Mouse (Mus musculus) ovary, postnatal 14 days (tissue): ENCODE results near the gene Eps8l1.
"Not testable (repeated sequence)": the region's sequence is repeated elsewhere in the genome, so short reads cannot be mapped to it uniquely, and the experiment has no call there.

ENCODE experiments used
- DNase-seq: peaks from one replicate; pipeline ENCODE4 v3.0.0; 2022; ENCODE audit warnings: low spot score

Eps8l1 gene

GRCm38 (mm10) chr7:4460576-4461434, at the start of gene Eps8l1:
Gene Eps8l1, plus strand, starts transcription at chr7:4460674.
- DNase-seq: no peak

- not testable (repeated sequence) for DNase-seq
Measured at GRCm38 (mm10) chr7:4412406-4412805, 48.1 kb upstream of the Eps8l1 start.

GRCm38 (mm10) chr7:4419681-4420080, 40.8 kb upstream of the Eps8l1 start:
- no peak for DNase-seq

DNA sequence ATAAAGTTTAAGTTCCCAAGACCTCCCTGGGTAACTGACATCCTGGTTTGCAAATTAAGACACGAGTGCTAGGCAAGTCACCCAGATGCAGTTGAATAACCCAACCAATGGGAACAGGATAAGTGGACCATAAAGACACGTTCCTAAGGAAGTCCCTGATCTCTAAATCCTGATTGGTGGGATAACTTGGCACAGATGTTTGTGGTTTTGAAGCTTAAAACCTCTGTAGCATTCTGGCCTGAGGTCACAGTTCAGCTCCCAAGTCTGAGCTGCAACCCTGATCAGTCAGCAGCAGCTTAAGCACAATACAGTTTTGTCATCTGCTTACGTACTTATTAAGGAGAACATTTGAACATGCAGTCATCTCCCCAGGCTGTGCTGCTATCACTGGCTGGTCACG, 40.2 kb upstream of the Eps8l1 start:
- DNase-seq: no peak

DNA sequence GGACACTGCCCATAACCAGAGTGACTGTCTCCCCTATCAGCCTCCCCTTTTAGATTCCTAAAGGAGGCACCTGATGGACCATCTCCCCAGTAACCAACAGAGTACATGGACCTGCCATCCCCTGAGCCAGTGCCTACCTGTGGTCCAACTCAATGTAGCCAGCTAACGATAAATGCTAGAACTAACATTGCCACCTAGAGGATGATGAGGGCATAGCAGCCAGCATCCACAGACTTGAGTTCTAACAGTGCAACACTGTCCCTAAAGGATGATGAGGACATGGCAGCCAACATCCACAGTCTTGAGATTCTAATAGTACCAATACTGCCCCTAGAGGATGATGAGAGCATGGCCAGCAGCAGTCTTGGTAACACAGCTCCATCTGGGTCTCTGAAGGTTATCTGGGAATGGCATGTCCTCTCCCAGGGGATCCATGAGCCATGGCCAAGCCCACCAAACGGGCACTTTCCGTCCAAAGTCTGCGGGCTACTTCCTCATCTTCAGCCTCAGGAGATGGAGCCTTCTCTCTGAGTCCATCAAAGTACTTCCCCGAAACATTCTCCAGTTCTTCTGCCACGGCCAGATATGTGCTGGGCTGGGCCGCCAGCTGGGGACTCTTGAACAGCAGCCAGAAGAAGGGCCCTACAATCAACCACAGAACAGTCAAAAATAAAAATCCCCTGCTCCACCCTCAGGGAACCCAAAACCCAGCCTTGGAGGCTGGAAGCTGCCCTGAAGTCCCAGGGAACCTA, 33.1 kb upstream of the Eps8l1 start:
- DNase-seq: peak; percentile 81

- DNase-seq: no peak
Measured at GRCm38 (mm10) chr7:4430246-4430844, 30.1 kb upstream of the Eps8l1 start.

DNA sequence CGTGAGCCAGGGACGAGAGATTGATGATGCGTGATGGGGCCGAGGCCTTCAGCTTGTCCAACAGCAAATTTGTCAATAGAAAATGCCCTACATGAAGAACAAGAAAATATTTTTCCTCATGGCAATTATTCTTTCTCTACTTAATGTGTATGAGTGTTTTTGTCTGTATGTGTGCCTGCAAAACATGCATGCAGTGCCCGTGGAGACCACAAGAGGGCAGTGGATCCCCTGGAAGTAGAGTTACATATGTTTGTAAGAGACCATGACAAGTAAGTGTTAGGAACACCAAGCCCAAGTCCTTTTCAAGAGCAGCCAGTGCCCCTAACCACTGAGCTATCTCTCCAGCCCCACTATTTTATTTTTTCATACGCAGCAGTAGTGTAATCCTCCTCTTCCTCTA, 28.9 kb upstream of the Eps8l1 start:
- peak; percentile 67 for DNase-seq

GRCm38 (mm10) chr7:4432026-4432425, 28.4 kb upstream of the Eps8l1 start:
- DNase-seq: no peak

GRCm38 (mm10) chr7:4437721-4438120, 22.8 kb upstream of the Eps8l1 start:
- DNase-seq: no peak

- no peak for DNase-seq
Measured at GRCm38 (mm10) chr7:4440549-4440948, 19.9 kb upstream of the Eps8l1 start.

GRCm38 (mm10) chr7:4445216-4445791, 15.2 kb upstream of the Eps8l1 start, which contains the start of gene Rdh13:
Gene Rdh13, minus strand, starts transcription at chr7:4445649.
- peak; percentile 65 for DNase-seq

- no peak for DNase-seq
Measured at GRCm38 (mm10) chr7:4447138-4447537, 13.3 kb upstream of the Eps8l1 start.

DNA sequence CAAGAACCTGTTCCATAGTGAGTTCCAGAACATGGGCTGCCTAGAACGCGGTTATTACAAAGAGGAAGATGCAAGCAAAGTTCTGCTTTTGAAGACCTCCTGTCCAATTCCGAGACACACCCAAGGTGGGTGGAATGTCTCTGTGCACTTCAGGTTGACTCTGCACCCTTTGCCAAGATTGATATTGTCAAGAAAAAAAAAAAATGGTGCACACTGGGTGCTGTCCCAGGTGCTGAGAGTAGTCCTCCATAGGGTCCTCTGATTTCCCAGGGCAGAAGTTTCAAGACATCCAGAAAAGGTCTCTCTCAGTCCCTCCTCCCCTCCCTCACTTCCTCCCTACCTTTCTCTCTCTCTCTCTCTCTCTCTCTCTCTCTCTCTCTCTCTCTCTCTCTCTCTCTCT, 12.0 kb upstream of the Eps8l1 start:
- DNase-seq: no peak

GRCm38 (mm10) chr7:4449211-4449610, 11.3 kb upstream of the Eps8l1 start:
- DNase-seq: no peak

DNA sequence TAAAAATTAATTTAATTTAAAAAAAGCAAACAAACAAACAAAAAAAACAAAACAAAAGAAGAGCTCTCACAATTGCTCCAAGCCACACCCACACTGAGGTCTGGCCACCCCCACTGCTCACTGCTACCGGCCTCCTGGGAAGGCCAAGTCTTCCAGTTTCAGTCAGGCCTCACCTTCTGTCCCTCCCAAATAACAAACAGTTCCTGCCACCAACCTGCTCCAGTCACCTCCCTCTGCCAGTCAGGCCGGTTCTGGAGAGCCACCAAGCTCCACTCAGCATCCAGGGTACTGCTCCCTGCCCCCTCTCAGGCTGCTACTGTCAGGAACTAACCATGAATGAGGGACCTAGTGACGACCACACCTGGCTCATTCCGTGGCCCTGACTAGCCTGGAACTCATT, 7.8 kb upstream of the Eps8l1 start:
- DNase-seq: no peak

GRCm38 (mm10) chr7:4464194-4464824, 3.8 kb downstream of the Eps8l1 start:
- peak; percentile 26 for DNase-seq

GRCm38 (mm10) chr7:4467801-4468200, 7.3 kb downstream of the Eps8l1 start:
- no peak for DNase-seq

DNA sequence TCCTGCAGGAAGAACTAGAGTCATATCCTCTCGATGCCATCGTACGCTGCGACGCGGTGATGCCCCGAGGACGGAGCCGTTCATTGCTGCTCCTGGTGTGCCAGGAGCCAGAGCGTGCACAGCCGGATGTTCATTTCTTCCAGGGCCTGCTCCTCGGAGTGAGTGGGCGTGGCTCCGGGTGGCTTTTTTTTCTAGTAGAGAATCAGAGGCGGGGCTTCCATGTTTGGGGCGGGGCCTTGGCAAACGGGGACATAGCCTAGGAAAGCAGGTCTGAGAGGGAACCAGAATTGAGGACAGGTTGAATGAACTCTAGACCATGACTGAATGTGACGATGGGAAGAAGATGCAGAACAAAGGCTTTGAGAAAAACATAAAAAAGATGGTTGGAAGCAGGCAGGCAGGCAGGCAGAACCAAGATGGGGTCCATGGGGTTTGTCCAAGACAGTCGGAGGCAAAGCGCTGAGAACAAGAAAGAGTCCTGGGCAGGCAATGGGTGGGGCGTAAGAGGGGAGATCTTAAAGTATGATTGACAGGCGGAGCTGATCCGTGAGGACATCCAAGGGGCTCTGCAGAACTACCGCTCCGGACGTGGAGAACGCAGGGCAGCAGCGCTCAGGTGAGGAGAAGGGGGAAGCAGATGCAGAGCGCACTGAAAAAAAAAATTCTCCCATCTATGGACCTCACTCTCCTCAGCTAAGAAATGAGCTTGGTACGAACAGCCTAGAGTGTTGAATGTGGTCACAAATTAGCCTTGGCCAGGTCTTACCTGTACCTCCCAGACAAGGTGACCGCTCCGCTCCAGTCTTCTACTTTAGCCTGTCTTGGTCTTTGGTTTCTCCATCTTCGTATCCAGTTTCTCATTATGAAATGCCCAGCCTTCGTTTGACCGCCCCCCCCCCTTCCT, 10.1 kb downstream of the Eps8l1 start:
- DNase-seq: peak; percentile 57

DNA sequence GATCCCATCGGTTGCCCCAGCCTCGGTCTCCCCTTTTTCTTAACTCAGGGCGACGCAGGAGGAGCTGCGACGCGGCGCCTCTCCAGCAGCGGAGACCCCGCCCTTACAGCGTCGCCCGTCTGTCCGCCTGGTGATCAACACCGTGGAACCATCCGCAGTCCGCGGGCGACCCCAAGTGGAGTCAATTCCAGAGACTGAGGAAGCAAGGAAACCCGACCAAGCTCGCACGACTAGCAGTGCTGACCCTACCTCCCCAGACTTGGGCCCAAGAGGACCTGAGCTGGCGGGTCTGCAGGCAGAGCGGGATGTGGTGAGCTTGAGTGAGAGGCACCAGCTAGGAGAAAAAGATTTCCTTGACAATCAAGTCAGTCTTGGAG, 10.7 kb downstream of the Eps8l1 start:
- peak; percentile 76 for DNase-seq

DNA sequence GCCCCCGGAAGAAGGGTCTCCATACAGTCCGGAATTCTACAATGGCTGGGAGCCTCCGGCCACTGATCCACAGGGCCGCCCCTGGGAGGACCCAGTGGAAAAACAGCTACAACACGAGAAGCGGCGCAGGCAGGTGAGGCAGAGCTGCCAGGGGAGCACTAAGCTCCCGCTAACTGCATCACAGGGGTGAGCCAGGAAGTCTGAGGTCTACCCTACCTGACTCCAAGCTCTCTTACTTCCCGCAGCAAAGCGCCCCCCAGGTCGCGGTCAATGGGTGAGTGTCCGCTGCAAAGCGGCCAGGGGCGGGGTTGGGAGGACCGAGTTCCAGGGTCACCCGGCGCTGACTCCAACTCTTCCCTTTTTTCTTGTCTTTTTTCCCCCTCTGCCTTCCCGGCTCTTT, 13.5 kb downstream of the Eps8l1 start:
- DNase-seq: no peak
